Mouse (Mus musculus) gastrocnemius, postnatal 25 days (tissue): Measurements from ENCODE around the gene Tuba4a. TPM values are rescaled to one million over a fixed set of nuclear protein-coding genes. Genes with fewer than 3 reads are reported as not detected.
A peak's percentile ranks its signal among the peaks of the same experiment; 100 is the strongest.

Source experiments
- DNase-seq: peaks from one replicate; pipeline ENCODE4 v3.0.0; 2022
- long read RNA-seq, 2 experiments: library from polyadenylated mRNA; stranded (forward); transcript quantifications; one replicate each; pipeline ENCODE4 v2.0.0; 2021
- total RNA-seq, 2 experiments: library from RNA; stranded (reverse); gene quantifications; 1 replicate in 1 of 2; 2 replicates in 1 of 2; pipeline ENCODE4 v1.2.3; 2021

The Tuba4a gene
- 100 to 1,000 TPM; 749 to 982 TPM for total RNA-seq
- long read RNA-seq, experiment 1, transcript Tuba4a-202 (4 exons, 2,840 nt), result major isoform, 150 of 293 reads
- long read RNA-seq, experiment 1, partial matches to known transcripts, result 5 of 293 reads
- long read RNA-seq, experiment 1, other reads (novel, unspliced or antisense), result 136 of 293 reads
- long read RNA-seq, experiment 2, transcript Tuba4a-202 (4 exons, 2,840 nt), result major isoform, 139 of 236 reads
- long read RNA-seq, experiment 2, partial matches to known transcripts, result 17 of 236 reads
- long read RNA-seq, experiment 2, other reads (novel, unspliced or antisense), result 80 of 236 reads

DNA sequence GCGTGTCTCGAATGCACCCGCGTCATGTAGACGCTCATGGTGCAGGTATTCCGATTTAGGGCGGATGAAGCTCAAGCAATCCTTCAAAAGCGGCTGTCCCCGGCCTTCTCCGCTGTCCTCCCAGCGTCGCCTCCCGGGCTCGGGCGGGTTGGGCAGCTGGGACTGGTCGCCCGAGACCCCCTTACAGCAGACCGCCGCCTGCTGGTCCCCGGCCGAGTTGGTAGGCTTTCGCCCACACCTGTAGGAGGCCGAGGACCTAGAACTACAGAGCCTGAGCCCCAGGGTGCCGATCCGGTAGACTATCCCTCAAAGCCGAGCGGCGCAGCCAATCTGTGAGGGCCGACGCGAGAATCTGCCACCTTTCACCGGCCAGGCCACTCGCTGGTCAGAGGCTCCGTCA is at the start of gene Tuba4a:
Gene Tuba4a, minus strand, starts transcription at position 335 of the 400 bp plus-strand sequence.
- DNase-seq, result no peak

DNA sequence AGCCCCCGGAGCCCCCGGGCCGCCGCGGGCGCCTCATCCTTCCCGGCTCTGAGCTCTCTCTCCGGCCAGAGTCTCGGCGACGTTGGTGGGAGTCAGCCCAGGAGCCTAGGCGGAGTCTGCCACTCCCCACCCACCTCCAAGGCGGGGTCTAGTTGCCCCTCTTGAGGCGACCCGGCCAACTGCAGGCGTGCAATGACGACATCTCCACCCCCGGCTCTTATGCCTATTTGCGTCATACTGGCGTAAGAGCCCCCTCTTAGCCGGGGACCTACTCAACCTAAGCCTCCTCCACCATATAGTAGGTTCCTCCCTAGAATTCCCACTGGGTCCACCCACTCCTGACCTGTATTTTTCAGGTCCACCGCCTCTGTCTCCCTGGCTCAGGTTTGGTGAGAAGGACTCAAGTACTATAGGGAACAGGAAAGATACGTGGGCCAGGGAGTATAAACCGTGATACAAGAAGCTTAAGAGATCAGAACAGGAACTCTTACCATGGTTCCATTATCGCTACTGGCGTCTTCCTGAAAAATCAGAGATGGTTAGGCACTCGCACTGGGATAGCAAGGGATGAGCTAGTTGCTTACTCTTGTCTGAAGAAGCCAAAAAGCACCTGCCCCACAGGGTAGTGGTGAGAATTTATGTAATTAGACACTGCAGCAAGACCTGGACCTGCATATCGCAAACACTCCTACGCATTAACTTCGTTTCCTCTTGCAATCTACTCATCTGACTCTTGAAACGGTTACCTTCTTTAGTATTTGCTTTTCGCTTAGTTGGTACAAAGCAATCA is 44.6 kb upstream of the Tuba4a start, which contains the start of gene Ptprn:
Gene Ptprn, minus strand, starts transcription at position 412 of the 790 bp plus-strand sequence.
- DNase-seq, result no peak

DNA sequence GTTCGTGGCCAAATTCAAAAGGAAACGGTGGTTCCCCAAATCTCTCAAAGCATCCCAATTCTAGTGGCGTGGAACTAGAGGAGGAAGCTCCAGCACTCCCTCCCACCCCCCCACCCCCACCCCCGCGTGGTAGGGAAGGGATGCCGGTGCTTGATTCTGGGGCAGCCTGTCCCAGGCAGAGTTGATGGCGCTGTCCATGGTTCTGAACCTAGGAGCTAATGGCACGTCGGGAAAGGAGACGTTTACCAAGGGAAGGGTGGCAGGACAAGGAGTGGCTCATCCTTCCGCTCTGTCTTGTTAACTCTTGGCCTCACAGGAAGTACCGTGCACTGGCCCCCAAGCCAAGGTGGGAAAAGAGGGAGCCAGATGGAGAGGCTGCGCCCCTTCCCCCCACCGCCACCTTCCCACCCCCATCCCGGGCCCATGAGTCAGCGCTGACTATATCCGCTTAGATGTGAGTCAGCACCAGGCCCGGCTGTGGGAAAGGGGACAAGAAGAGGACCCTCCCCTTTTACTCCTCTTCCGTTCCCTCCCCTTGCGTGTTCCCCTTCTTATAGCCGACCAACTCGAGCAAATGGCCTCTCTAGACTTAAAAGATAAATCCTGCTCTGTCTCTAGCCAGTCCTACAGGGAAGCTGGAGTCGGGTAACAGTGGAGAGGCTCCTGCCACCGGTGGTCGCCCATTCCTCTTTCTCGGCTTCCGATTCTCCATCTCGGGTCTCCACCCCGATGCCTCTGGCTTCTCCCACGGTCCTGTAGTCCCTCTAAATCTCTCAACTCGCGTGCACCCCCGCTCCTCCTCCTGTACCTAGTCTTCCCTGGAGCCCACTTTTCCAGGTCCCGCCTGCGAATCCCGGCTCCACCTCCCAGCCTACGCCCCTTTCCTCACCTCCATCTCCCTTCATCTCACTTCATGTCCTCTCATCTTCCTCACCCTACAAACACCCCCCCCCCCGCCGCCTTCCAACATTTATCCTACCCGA is 43.6 kb upstream of the Tuba4a start:
- no peak for DNase-seq

DNA sequence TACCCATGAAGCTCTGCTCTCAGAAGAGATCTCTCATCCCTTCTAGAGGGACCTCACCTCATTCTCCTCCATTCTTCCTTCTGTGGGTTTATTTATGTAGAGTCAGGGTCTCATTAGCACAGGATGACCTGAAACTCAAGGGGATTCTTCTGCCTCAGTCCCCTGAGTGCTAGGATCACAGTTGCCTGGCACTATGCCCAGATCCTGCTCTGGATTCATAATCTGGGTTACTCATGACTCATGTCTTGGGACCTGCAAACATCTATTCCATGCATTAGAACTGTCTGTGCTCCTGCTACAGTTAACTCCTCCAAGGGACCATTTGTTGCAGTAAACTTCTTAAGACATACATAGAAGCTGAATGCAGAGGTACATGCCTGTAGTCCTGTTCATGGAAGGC is 41.6 kb upstream of the Tuba4a start:
- DNase-seq, result no peak

DNA sequence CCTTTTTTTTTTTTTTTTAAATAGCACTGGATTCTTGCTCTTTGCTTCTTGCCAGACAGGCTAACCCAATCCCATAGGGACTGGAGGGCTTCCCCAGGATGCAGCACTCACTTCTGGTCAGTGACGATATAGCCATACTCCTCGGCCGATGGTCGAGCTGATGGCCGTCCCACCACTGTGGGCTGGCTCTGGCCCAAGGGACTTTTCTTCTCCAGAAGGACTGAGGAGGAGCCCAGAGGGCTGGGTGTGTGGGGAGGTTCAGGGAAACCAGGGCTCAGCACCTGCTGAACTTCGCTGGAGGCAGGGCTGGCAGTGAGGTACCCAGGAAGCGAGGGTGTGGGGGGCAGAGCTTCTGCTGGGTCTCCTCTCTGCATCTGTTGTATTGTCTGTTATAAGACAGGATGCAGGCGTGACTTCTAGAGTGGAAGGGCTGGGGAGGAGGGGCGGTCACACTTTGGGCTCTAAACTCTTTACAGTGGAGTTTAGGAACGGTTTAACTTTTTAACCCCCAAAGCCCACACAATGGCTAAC is 35.9 kb upstream of the Tuba4a start:
- no peak for DNase-seq

DNA sequence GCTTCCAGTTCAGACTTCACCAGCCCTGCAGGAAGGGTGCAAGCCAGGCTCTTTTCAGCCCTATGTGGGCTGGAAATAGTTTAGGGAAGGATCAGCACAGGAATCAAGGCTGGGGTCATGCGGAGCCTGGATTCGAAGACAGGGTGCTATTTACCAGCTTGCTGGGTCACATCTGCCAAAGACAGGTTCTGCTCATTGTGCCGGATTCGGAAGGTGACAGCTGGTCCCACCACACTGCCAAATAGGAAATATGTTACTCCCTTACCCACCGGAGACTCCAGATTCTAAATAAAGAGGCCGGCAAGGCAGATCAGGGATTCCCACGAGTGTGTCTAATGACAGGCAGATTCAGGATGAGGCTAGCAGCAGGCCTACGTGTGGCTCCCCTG is 35.0 kb upstream of the Tuba4a start:
- DNase-seq, result no peak

DNA sequence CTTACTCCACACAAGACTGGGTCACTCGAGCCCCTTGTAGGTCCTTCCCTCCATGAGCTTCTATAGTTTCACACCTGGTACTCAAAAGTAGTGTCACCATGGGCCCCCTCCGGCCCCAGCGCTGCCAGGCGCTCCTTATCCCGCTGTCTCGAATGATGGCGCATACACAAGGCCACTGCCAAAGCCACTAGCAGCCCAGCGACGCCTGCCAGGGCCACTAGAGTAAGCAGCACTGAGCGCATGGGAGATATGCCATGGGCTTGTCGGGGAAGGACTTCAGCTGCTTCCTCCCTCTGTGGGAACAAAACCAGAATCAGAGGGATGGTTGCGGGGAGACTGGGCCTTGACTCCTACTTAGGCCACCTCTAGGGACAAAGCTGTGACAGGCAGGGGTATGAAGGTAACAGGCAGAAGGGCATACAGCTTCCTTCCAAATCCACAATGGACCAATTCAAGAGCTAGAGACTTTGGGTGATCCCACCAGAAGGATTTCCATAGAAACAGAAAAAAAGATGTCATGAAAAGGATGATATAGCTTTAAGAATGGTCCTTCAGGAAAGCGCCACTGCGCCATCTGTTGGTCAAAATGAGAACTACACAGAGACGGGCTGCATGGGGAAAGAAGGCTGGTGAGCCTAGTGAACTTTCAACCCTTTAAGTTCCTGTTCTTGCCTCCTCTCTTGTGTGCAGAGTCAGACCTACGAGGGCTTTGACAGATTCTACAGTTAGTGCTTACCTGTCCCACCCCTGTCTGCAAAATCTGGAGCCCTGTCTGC is 34.4 kb upstream of the Tuba4a start:
- DNase-seq, result no peak

DNA sequence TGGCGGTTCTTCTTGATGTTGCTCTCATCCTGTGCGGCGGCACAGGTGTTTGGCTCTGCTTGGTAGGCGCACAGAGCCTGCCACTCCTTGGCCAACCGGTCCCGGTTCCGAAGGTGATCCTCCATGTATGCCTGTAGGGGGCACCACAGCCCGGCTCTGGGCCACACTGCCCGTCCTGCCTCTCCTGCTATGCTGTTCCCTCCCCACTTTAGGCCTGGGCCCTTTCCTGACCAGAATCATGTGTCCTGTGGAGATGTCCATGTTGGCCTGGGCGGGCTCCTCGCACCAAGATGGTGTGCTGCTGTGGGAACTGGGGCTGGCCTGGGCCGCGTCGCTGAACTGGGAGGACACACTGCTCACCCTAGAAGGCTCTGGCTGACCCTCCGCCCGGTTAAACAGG is 33.4 kb upstream of the Tuba4a start:
- DNase-seq, result no peak

DNA sequence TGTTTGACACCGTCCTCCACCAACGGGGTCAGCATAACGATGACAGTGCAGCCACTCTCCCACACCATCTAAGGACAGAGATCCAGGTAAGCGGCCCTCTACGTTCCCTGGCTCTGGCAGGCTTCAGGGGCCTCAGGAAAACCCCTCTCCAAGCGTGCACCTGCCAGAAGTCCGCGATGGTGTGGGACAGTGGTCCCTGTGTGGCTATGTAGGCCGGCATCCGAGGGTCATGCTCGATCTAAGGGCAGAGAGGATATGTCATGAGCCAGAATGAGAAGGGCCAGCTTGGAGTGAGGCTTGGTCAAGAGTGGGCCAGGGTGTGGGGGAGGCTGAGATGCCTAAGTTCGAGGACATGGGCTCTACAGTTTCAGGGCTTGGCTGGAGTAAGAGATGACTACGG is 32.6 kb upstream of the Tuba4a start:
- DNase-seq, result no peak

DNA sequence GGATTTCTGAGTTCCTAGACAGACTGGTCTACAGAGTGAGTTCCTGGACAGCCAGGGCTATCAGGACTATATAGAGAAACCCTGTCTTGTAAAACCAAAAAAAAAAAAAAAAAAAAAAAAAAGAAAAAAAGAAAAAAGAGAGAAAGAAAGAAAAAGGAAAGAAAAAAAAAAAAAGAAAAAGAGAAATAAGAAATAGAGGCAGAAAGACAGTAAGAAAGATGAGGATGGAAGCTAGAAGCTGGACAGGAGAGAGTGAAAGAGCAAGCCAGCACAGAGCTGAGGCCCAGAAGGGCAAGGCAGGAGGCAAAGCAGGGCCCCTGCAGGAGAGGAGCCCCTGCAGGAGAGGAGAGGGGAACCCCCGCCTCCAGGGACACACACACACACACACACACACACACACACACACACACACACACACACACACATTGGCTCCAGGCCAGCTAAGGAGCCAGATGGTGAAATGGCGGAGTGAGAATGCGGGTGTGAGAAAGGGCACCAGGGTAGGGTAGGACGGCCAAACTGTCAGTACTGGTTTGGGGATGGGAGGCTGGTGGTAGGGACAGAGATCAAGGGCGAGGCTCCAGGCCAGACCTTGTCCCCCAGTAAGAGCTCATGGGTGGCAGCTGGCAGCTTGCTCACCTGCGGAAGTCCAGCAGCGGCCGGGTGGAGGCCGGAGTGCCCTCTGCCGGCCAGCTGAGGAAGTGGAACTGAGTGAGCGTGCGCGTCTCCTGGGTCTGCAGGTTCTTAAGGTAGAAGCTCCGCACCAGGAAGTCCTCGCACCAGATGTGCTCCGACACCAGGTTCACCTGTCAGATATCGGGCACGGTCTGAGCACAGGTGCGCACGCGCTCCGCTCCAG is 31.7 kb upstream of the Tuba4a start:
- DNase-seq, result peak; percentile 76

DNA sequence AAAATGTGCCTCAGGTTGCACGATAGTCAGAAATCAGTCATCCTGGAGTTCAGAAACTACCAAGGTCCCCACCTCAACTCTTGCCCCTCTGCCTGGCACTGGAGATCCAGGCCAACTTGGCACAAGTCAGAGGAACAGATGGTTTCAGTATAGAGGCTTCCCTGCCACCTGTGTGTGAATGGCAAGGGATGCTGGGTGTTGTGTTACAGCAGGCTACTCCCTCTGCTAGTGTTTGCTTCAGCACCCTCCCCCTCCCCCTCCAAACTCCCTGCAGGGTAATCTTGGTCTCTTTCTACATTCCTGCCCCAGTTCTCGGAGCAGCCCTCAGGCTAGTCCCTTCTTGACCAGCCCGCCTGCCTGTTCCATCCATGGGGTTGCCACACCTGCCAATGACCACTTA is 30.8 kb upstream of the Tuba4a start:
- DNase-seq, result no peak

DNA sequence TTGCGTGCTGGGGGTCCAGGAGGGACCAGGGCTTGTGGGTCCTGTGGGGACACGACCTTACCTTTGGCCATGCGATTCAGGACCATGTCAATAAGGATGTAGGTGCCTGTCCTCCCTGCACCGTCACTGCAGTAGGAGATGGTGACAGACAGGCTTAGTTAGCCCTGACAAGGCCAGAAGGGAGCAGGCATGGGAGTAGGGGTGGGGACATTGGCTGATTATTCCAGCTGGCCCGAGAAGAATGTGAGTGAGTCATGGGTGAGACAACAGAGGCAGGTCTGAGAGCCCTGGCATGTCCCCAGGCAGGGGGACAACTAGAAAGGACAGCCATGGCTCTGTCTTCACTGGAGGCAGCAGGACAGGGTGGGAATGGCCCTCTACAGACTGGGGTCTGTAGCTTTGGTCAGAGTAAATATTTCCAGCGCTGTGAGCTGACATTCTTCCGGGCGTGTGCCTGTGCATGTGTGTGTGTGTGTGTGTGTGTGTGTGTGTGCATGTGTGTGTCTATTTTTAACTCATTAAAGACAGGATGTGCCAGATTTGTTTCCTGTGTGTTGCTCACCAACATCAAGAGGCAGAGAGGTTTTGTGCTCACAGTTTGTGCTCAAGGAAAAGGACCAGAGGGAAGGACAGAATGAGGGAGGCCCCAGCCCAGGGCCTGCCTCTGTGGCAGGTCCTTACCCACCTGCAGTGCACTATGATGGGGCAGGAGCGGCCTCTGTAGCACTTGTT is 28.5 kb upstream of the Tuba4a start:
- DNase-seq, result peak; percentile 53

DNA sequence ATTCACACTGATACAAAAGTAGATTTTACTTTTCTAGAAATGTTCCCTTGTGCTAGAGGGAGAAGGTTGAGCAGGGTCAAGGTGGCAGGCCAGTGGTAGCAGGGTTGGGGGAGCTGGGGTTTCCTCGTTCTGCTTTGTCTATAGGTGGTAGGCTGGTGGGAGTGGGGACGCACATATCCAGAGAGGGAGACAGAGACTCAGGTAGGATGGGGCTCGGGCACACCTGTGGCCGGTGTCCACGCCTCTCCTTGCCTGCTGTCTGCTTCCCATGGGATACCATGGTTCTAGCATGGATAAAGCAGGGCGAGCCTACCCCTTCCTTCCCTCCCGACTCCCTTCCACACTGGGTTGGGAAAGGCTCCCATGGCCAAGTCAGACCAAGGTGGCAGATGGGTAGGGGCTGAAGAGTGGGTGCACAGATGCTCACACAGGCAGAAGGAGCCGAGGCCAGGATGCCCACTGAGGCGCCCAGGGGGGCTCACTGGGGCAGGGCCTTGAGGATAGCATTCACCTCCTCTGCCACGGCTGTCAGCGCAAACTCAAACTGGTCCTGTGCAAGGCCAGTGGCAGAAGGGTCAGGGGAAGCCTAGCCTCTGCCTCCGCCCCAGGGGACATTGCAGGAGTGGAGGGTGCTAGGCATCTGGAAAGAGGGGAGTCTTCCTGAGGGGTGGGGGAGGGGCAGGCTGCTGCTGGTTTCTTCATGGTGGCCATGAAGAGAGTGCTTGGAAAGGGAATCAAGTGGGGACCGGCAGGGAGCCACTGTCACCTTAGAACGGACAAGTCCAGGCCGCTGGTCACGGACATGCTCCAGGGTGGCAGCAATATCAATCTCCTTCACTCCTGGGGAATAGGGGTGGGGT is 27.6 kb upstream of the Tuba4a start:
- DNase-seq, result no peak

DNA sequence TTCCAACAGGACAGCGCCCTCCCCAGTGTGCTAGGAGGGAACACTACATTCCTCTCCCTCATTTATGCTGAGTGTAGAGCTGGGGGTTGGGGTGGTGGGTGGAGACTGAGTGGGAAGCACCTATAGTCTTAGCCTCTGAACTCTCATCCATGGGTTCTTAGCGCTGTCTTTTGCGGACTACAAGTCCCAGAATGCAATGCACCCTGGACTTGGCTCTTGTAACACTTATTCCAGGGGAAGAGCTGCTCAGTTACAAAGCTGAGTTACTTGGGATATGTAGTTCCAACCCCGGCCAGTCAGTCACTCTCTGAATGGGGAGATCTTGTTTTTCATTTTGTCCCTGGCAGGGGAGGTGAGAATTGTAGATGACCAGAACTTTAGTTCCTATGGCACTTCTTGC is 25.2 kb upstream of the Tuba4a start:
- no peak for DNase-seq

DNA sequence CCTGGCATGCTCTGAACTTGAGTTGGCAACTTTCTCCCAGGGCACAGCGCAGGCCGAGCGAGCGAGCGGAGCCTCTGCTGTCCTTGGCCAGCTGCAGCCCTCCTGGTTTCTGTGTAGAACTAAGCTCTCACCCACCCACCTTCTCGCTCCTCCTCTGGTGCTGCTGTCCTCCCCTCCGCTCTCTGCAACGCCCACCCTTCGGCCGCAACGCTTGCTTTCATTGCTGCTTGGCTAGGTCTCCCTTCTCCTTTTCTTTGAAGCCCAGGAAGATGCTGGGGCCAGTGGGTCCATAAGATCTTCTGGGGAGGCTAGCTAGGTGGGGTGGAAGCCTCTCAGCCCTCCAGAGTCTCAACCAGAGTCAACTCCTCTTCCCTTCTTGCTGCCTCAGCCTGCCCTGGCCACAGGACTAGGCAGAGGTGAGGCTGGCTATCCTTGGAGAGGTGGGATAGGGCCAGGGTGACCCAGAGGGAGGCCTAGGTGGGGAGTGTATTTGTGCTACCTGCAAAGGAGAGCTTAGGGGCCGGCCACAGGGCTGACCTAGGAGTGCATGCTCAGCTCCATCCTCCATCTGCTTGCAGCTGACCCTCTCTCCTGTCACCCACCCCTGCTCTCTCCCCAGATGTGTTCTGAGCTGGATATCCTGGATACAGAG is 24.6 kb upstream of the Tuba4a start:
- DNase-seq, result no peak

DNA sequence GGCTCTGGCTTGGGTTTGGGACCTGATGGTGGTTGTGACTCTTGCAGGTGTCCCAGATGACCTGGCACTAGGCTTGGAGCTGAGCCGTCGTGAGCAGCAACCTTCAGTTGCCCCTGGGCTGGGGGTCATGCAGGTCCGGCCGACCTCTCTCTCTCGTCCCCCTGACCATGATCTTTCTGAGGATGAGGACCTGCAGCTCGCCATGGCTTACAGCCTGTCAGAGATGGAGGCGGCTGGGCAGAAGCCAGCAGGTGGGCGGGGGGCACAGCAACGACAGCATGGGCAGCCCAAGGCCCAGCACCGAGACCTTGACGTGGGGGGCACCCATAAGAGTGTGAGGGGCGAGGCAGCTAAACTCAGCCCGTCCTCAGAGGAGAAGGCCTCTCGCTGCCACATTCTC is 23.7 kb upstream of the Tuba4a start:
- DNase-seq, result no peak

DNA sequence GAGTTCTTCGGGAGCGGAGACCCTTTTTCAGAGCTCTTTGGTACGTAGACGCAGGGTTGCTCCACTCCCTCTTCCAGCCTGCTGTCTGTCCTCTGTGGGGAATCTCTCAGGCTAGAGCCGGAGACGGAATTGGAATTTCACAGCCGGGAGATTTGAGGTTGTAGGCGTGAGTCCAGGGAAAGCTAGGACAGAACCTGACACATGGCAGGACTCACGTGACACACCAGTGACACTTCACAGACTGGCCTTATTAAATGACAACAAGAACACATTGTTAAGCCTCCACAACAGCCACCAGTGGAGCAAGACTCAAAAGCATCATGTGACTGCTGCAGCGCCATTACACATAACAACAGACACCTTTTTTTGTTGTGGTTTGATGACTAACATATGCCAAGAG is 19.9 kb upstream of the Tuba4a start:
- no peak for DNase-seq
